Mouse (Mus musculus): ENCODE results near the gene Smyd2.

GRCm38 (mm10) chr1:189933480-189934202, 11.5 kb upstream of the Smyd2 start:
- TF ChIP-seq POLR2A (IDR thresholded peaks at IDR 0.05; ENCODE audit: borderline replicate concordance, low read depth, low read length) (no peak), CTCF (IDR thresholded peaks at IDR 0.05; ENCODE audit: low read depth, low read length) (no peak)

All from bone marrow macrophage, adult 2 months (primary cell).